Mouse (Mus musculus): ENCODE results near the gene Mov10l1. TPM values are rescaled to one million over a fixed set of nuclear protein-coding genes. Genes with fewer than 3 reads are reported as not detected.

The Mov10l1 gene
- polyA plus RNA-seq, 1 experiment from 2014 or later = not detected

DNA sequence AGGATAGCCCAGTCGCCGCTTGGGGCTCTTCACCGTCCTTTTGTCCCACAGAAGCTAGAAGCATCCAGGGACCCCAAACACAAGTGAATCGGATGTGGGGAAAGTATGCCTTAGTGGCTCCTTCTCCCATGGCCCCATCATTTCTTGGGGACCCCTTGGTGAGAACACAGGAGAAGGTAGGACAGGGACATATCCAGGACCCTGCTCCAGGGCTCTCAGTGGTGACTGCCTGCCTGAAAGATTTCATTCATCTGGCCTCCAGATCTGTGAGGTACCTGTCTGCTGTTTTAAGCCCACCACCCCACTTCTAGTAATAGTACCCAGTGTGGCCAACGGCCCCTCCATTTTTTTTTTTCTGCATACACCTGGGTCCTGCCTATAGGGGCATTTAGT, 79.8 kb downstream of the Mov10l1 start:
- H3K4me3 ChIP-seq (replicated peaks) = no peak overlapping the region
- no peak for DNase-seq
- H3K9ac ChIP-seq = no peak overlapping the region
- no peak for ATAC-seq (ENCODE audit: low read depth)
- WGBS (ENCODE audit: insufficient replicate concordance) = 63% methylated on average over 5 of the region's 5 CpGs
- peaks cover 98% of the 10 kb centered on the region for H3K27me3 ChIP-seq
- H3K4me1 ChIP-seq (replicated peaks) = 0 out of 2 replicates have a peak, but pooled peaks cover 3% of the 10 kb centered on the region
- no peaks in the 10 kb centered on the region for H3K36me3 ChIP-seq
- H3K4me2 ChIP-seq = no peak overlapping the region
- H3K9me3 ChIP-seq (replicated peaks) = no peaks in the 10 kb centered on the region
- H3K27ac ChIP-seq = no peak overlapping the region

DNA sequence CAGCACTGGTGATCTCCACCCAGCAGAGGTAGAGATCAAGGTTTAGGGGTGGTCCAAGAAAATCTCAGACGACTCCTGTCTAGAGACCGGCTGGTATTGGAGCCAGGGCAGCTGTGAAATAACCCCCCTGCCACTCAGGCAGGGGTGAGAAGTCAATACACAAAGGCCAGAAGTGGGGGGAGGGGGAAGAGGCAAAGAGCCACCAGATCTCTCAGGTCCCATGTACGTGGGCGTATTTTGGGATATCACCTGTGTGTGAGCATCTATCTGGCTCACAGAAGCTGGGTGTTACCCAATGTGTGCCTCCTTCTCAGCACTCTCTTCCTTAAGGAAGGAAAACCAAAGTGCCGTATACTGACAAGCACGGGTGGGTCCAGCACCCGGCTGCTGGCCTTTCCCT, 80.3 kb downstream of the Mov10l1 start:
- 65% methylated on average over 7 of the region's 7 CpGs for WGBS (ENCODE audit: insufficient replicate concordance)
- no peaks in the 10 kb centered on the region for H3K9me3 ChIP-seq (replicated peaks)

DNA sequence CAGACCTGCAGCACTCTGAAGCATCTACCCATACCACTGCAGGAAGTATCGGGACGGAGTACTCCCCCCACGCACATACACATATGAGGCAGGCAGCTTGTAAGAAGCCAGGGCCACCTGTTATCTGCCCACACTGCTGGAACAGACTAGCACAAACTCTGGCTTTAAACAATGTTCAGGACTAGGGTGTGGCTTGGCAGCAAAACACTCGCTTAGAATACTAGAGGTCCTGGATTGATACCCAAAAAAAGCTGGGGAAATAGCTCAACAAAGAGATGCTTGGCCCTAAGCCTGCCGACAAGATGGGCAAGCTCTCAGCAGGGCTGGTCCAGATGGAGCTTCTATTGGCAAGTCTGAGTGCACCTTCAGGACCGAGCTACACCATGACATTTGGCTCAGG, 80.8 kb downstream of the Mov10l1 start:
- Histone ChIP-seq H3K9me3 (replicated peaks) (no peaks in the 10 kb centered on the region), H3K27me3 (peaks cover 98% of the 10 kb centered on the region)
- 60% methylated on average over 6 of the region's 6 CpGs for WGBS (ENCODE audit: insufficient replicate concordance)

More for the DNA sequence above, 80.3 kb downstream of the Mov10l1 start:
- Histone ChIP-seq H3K36me3 (no peaks in the 10 kb centered on the region), H3K4me1 (replicated peaks) (0 out of 2 replicates have a peak, but pooled peaks cover 3% of the 10 kb centered on the region), H3K27me3 (peaks cover 98% of the 10 kb centered on the region), H3K4me3 (replicated peaks) (no peak overlapping the region), H3K4me2 (no peak overlapping the region), H3K27ac (no peak overlapping the region), H3K9ac (no peak overlapping the region)
- DNase-seq = no peak
- no peak for ATAC-seq (ENCODE audit: low read depth)

DNA sequence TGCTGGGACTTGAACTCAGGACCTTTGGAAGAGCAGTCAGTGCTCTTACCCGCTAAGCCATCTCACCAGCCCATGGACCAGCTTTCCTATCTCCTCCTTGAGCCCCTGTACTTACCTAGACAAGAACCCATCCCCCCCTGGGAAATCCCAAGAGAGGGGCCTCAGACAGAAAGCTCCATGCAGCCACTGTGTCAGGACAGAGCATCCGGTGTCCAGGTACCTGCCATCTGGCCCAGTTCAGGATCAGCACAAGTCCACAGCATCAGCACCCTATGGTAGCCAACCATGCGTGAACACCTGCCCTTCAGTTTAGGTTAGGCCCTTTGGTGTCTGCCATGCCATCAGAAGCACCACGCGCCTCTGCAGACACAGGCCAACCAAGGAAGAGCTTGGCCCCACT, 82.2 kb downstream of the Mov10l1 start:
- H3K4me3 ChIP-seq (replicated peaks) = no peak overlapping the region
- WGBS (ENCODE audit: insufficient replicate concordance) = 78% methylated on average over 5 of the region's 5 CpGs

More for the DNA sequence above, 80.8 kb downstream of the Mov10l1 start:
- ATAC-seq (ENCODE audit: low read depth) (no peak), DNase-seq (no peak)
- Histone ChIP-seq H3K27ac (no peak overlapping the region), H3K9ac (no peak overlapping the region), H3K4me3 (replicated peaks) (no peak overlapping the region), H3K36me3 (no peaks in the 10 kb centered on the region), H3K4me1 (replicated peaks) (0 out of 2 replicates have a peak, but pooled peaks cover 3% of the 10 kb centered on the region), H3K4me2 (no peak overlapping the region)

DNA sequence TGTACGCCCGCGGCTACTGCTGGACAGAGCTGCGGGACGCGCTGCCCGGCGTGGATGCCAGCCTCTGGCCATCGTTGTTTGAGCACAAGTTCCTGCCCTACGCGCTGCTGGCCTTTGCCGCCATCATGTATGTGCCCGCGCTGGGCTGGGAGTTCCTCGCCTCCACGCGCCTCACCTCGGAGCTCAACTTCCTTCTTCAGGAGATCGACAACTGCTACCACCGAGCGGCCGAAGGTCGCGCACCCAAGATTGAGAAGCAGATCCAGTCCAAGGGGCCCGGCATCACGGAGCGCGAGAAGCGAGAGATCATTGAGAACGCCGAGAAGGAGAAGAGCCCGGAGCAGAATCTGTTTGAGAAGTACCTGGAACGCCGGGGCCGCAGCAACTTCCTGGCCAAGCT, 84.9 kb downstream of the Mov10l1 start:
- H3K4me2 ChIP-seq = no peak overlapping the region
- no peak overlapping the region for H3K9ac ChIP-seq
- H3K36me3 ChIP-seq = no peaks in the 10 kb centered on the region
- peak overlapping the region; percentile 0; the same call in 1 of the 2 replicates for H3K4me3 ChIP-seq (replicated peaks)
- DNase-seq (no peak), ATAC-seq (ENCODE audit: low read depth) (no peak)
- no peaks in the 10 kb centered on the region for H3K9me3 ChIP-seq (replicated peaks)
- WGBS (ENCODE audit: insufficient replicate concordance) = 18% methylated on average over 35 of the region's 35 CpGs
- no peaks in the 10 kb centered on the region for H3K4me1 ChIP-seq (replicated peaks)
- no peak overlapping the region for H3K27ac ChIP-seq
- peaks cover 90% of the 10 kb centered on the region for H3K27me3 ChIP-seq

More for the DNA sequence above, 82.2 kb downstream of the Mov10l1 start:
- DNase-seq (no peak), ATAC-seq (ENCODE audit: low read depth) (no peak)
- Histone ChIP-seq H3K36me3 (no peaks in the 10 kb centered on the region), H3K4me2 (no peak overlapping the region), H3K4me1 (replicated peaks) (0 out of 2 replicates have a peak, but pooled peaks cover 3% of the 10 kb centered on the region), H3K9ac (no peak overlapping the region), H3K27ac (no peak overlapping the region), H3K27me3 (peaks cover 98% of the 10 kb centered on the region), H3K9me3 (replicated peaks) (no peaks in the 10 kb centered on the region)

DNA sequence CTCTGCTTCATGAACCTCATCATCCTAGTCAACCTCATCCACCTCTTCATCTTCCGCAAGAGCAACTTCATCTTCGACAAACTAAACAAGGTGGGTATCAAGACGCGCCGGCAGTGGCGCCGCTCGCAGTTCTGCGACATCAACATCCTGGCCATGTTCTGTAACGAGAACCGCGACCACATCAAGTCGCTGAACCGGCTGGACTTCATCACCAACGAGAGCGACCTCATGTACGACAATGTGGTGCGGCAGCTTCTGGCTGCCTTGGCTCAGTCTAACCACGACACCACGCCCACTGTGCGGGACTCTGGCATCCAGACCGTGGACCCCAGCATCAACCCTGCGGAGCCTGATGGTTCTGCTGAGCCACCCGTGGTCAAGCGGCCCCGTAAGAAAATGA, 85.5 kb downstream of the Mov10l1 start:
- H3K36me3 ChIP-seq = no peaks in the 10 kb centered on the region
- no peak overlapping the region for H3K27ac ChIP-seq
- no peak overlapping the region for H3K4me2 ChIP-seq
- H3K9ac ChIP-seq = no peak overlapping the region
- DNase-seq (no peak), ATAC-seq (ENCODE audit: low read depth) (no peak)
- no peaks in the 10 kb centered on the region for H3K9me3 ChIP-seq (replicated peaks)
- H3K4me1 ChIP-seq (replicated peaks) = no peaks in the 10 kb centered on the region
- peaks cover 86% of the 10 kb centered on the region for H3K27me3 ChIP-seq
- H3K4me3 ChIP-seq (replicated peaks) = no peak overlapping the region
- 21% methylated on average over 26 of the region's 26 CpGs for WGBS (ENCODE audit: insufficient replicate concordance)

DNA sequence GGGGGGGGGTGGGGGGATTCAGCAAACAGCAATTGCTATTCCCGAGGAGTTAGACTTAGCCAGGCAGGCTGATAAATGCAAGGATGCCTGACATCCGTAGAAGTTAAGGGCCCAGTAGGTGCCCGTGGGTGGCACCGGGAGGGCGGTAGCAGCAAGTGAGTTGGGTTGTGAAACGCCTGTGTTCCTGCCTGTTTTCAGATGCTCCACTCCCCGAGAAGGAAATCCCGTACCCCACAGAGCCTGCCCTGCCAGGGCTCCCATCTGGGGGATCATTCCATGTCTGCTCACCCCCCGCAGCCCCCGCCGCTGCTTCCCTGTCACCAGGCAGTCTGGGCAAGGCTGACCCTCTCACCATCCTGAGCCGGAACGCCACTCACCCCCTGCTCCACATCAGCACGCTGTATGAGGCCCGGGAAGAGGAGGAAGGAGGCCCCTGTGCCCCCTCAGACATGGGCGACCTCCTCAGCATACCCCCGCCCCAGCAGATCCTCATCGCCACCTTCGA, 86.7 kb downstream of the Mov10l1 start:
- 63% methylated on average over 19 of the region's 19 CpGs for WGBS (ENCODE audit: insufficient replicate concordance)
- no peaks in the 10 kb centered on the region for H3K36me3 ChIP-seq
- no peaks in the 10 kb centered on the region for H3K9me3 ChIP-seq (replicated peaks)
- H3K27ac ChIP-seq = no peak overlapping the region
- H3K4me1 ChIP-seq (replicated peaks) = no peaks in the 10 kb centered on the region
- ATAC-seq (ENCODE audit: low read depth) (no peak), DNase-seq (no peak)
- peaks cover 82% of the 10 kb centered on the region for H3K27me3 ChIP-seq
- no peak overlapping the region for H3K4me3 ChIP-seq (replicated peaks)
- H3K9ac ChIP-seq = no peak overlapping the region
- no peak overlapping the region for H3K4me2 ChIP-seq

DNA sequence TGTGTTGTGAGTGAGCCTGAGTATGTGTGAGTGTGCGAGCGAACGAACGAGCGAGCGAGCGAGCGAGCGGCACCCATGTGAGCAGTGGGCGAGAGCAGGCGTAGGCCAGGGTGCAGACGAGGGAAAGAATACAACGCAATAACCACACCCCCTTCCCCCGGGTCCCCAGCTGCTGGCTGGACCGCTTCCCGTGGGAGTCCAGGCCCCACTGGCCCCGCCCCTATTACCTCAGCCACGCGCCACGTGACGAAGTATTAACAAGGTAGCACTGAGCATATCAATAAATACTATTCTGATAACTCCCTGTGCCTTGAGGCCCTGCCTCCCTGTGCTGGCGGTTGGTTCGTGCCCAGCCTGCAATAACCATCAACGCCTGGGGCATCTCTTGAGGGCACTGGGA, 87.9 kb downstream of the Mov10l1 start:
- ATAC-seq (ENCODE audit: low read depth) (no peak), DNase-seq (no peak)
- peaks cover 11% of the 10 kb centered on the region for H3K4me1 ChIP-seq (replicated peaks)
- no peaks in the 10 kb centered on the region for H3K36me3 ChIP-seq
- peaks cover 72% of the 10 kb centered on the region for H3K27me3 ChIP-seq
- no peak overlapping the region for H3K4me2 ChIP-seq
- H3K9me3 ChIP-seq (replicated peaks) = no peaks in the 10 kb centered on the region
- no peak overlapping the region for H3K9ac ChIP-seq
- no peak overlapping the region for H3K27ac ChIP-seq
- H3K4me3 ChIP-seq (replicated peaks) = no peak overlapping the region
- WGBS (ENCODE audit: insufficient replicate concordance) = 67% methylated on average over 24 of the region's 24 CpGs

DNA sequence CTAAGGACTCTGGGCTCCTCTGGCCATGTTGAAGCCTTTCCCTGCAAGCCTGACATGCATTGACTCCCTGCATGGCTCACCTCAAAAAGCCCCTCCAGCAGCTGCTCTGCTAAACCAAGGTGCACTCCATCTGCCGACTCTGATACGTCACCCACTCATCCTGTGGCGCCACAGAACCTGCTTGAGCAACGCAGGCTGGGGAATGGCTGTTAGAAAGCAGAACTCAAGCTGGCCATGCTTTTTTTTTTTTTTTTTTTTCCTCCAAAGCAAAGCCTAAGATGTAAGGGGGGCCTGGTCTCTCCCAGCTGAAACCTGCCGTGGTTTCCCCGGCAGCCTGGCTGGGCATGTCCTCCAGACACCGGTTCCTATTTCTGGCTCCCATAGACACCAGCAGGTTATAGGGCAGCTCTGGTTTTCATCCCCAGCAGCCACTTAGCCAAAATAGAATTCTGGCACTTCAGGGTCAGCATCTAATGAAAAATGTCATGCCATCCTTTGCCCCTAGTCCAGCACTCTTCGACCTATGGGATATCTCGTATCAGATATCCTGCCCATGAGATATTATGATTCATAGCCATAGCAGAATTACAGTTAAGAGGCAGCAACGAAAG, 91.4 kb downstream of the Mov10l1 start:
- no peak overlapping the region for H3K4me3 ChIP-seq (replicated peaks)
- H3K4me2 ChIP-seq = 0 out of 2 replicates have a peak overlapping the region, but pooled peaks have one; percentile 97
- no peaks in the 10 kb centered on the region for H3K36me3 ChIP-seq
- peaks cover 37% of the 10 kb centered on the region for H3K27me3 ChIP-seq
- no peak overlapping the region for H3K9ac ChIP-seq
- WGBS (ENCODE audit: insufficient replicate concordance) = 55% methylated on average over 10 of the region's 10 CpGs
- no peak overlapping the region for H3K27ac ChIP-seq
- H3K9me3 ChIP-seq (replicated peaks) = no peaks in the 10 kb centered on the region
- peaks cover 42% of the 10 kb centered on the region for H3K4me1 ChIP-seq (replicated peaks)
- ATAC-seq (ENCODE audit: low read depth) (no peak), DNase-seq (no peak)

DNA sequence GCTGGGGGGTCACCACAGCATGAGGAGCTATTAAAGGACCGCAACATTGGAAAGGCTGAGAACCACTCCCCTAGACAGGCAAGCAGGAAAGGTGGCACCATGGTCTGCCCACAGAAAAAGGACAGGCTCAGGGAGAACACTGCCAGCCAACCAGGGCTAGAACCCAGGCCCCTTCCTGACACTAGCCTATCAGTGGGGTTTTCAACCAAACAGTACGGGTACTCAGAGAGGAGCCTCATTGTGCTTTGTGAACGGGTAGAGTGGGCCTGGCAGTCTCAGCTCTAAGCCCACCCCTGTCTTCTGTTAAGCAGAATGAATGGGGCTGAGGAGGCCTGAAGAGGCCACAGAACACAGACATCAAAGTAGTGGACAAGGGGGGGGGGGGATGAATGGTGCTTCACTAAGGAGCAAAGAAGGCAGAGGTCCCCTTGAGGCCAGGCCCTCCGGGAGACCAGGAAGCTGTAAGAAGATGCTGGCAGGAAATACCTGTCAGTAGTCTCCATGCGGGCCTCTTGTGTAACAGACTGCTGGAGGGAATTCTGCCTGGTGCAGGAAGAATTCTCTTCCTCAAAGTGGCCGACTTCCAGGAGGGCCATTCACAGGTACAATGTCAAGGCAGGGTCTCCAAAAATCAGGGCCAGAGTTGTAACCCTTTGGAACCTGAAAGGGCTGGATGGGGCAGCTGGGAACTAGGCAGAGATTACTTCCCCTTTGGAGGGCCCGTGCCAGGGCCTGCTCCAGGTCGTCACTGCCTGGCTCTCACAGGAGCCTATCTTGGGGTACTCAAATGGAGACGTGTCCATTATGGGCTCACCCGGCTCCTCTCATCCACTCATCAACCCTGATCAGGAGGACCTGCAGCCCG, 92.1 kb downstream of the Mov10l1 start, which contains the start of gene Trabd:
Gene Trabd (plus strand): TSS at position 512 of the 865 bp plus-strand sequence.
- Histone ChIP-seq H3K27ac (peak within 1 kb of the TSS; percentile 65), H3K36me3 (no peaks in the 10 kb centered on the region), H3K4me1 (replicated peaks) (peaks cover 42% of the 10 kb centered on the region), H3K9ac (peak within 1 kb of the TSS; percentile 87), H3K27me3 (peaks cover 29% of the 10 kb centered on the region), H3K9me3 (replicated peaks) (no peaks in the 10 kb centered on the region), H3K4me2 (peak within 1 kb of the TSS; percentile 97), H3K4me3 (replicated peaks) (peak within 1 kb of the TSS; percentile 78)
- no peak for DNase-seq
- WGBS (ENCODE audit: insufficient replicate concordance) = 35% methylated on average over 11 of the region's 11 CpGs
- ATAC-seq (ENCODE audit: low read depth) = no peak; the same call in 1 of the 2 replicates

DNA sequence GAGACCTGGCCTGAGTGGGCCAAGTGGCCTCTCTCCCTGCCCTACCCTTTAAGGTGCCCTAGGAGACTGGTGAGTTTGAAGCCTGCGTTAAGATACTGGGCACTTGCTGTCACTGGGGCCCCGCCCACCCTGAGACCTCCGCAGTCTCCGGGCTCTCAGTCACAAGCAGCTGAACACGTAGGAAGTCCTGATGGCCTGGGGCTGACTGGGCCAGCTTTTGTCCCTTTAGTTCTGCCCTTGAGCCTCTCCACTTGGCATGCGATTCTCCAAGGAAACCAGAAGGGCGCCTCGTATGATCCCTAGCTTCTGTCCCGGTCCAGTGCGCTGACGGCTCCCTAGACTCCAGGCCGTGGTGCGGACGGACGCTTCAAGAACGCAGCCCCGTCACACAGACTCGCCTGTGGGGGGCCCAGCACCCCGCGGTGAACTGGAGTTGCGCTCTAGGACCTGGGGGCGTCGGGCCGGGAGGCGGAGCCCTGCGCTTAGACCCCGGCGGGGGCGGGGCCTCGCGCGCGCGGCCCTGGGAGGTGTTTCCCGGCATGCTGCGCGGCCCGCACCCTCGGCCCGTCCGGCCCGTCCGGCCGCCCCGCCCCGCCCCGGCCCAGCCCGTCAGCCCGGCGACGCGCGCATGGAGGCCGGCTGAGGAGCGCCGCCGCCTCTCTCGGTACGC, 92.9 kb downstream of the Mov10l1 start:
- Histone ChIP-seq H3K4me2 (peak overlapping the region; percentile 97), H3K9ac (peak overlapping the region; percentile 87), H3K36me3 (no peaks in the 10 kb centered on the region), H3K27ac (peak overlapping the region; percentile 65), H3K9me3 (replicated peaks) (no peaks in the 10 kb centered on the region), H3K4me1 (replicated peaks) (peaks cover 42% of the 10 kb centered on the region), H3K4me3 (replicated peaks) (peak overlapping the region; percentile 78), H3K27me3 (peaks cover 22% of the 10 kb centered on the region)
- DNase-seq (peak; percentile 71), ATAC-seq (ENCODE audit: low read depth) (peak; percentile 89)
- WGBS (ENCODE audit: insufficient replicate concordance) = 0% methylated on average over 38 of the region's 59 CpGs
